Mouse (Mus musculus) limb, embryonic 15.5 days (tissue): ENCODE data around the gene Abca13. TPM values are rescaled to one million over a fixed set of nuclear protein-coding genes. Genes with fewer than 3 reads are reported as not detected.

Source experiments
- polyA plus RNA-seq: library from polyadenylated mRNA; unstranded; fragments of >200 nt; fragmentation: Nextera tagmentation; extraction: Ambion mirVana; gene quantifications from 2 replicates; pipeline ENCODE4 v1.2.1, GENCODE M21; 2015

Abca13 gene
- polyA plus RNA-seq, 1 experiment from 2014 or later = 0.03 TPM

Other genes starting within 250 kb of the Abca13 start
- 0.08 and 0.09 TPM in 2 replicates for gene Pkd1l1, start 218.7 kb upstream of the Abca13 start, polyA plus RNA-seq
- gene Hus1, start 180.8 kb upstream of the Abca13 start, polyA plus RNA-seq = 11.1 and 11.6 TPM in 2 replicates
- 0.33 and 0.81 TPM in 2 replicates for gene Gm11992, start 143.3 kb upstream of the Abca13 start, polyA plus RNA-seq
- gene Sun3, start 143.0 kb upstream of the Abca13 start, polyA plus RNA-seq = not detected in 2 replicates
- gene Upp1, start 73.8 kb upstream of the Abca13 start, polyA plus RNA-seq = 6.1 and 7.4 TPM in 2 replicates